Mouse (Mus musculus): ENCODE data around the gene Pkn2. TPM values are rescaled to one million over a fixed set of nuclear protein-coding genes. Genes with fewer than 3 reads are reported as not detected.

Gene Pkn2
- polyA plus RNA-seq, 1 experiment from 2014 or later, result 29.1 TPM

- Histone ChIP-seq H3K9ac (no peak overlapping the region), H3K36me3 (peaks cover 15% of the 10 kb centered on the region), H3K9me3 (no peaks in the 10 kb centered on the region), H3K4me3 (no peak overlapping the region), H3K4me1 (replicated peaks) (no peaks in the 10 kb centered on the region), H3K27me3 (no peaks in the 10 kb centered on the region), H3K4me2 (no peak overlapping the region), H3K27ac (no peak overlapping the region)
- no peak for ATAC-seq (ENCODE audit: low FRiP score)
- WGBS, result 91% methylated on average over 4 of the region's 4 CpGs
Measured at GRCm38 (mm10) chr3:142826449-142827146, 55.2 kb downstream of the Pkn2 start.

- Histone ChIP-seq H3K9ac (no peak overlapping the region), H3K4me3 (no peak overlapping the region), H3K27ac (no peak overlapping the region), H3K4me2 (no peak overlapping the region), H3K27me3 (no peaks in the 10 kb centered on the region), H3K9me3 (no peaks in the 10 kb centered on the region), H3K36me3 (peaks cover 19% of the 10 kb centered on the region), H3K4me1 (replicated peaks) (no peaks in the 10 kb centered on the region)
- WGBS, result 96% methylated on average over 1 of the region's 1 CpGs
- no peak for ATAC-seq (ENCODE audit: low FRiP score)
Measured at GRCm38 (mm10) chr3:142823606-142824005, 58.2 kb downstream of the Pkn2 start.

GRCm38 (mm10) chr3:142817506-142817905, 64.3 kb downstream of the Pkn2 start:
- WGBS, result 99% methylated on average over 3 of the region's 3 CpGs
- H3K27me3 ChIP-seq, result no peaks in the 10 kb centered on the region

GRCm38 (mm10) chr3:142811582-142811981, 70.2 kb downstream of the Pkn2 start:
- H3K9me3 ChIP-seq, result no peaks in the 10 kb centered on the region
- H3K4me3 ChIP-seq, result no peak overlapping the region
- H3K4me2 ChIP-seq, result no peak overlapping the region
- no peak for ATAC-seq (ENCODE audit: low FRiP score)
- peaks cover 26% of the 10 kb centered on the region for H3K36me3 ChIP-seq
- WGBS, result 93% methylated on average over 3 of the region's 3 CpGs
- H3K4me1 ChIP-seq (replicated peaks), result no peaks in the 10 kb centered on the region
- no peak overlapping the region for H3K27ac ChIP-seq
- H3K9ac ChIP-seq, result no peak overlapping the region
- H3K27me3 ChIP-seq, result no peaks in the 10 kb centered on the region

More at GRCm38 (mm10) chr3:142817506-142817905, 64.3 kb downstream of the Pkn2 start:
- no peak overlapping the region for H3K27ac ChIP-seq
- ATAC-seq (ENCODE audit: low FRiP score), result no peak
- H3K4me1 ChIP-seq (replicated peaks), result no peaks in the 10 kb centered on the region
- H3K36me3 ChIP-seq, result peaks cover 15% of the 10 kb centered on the region
- H3K4me3 ChIP-seq, result no peak overlapping the region
- no peak overlapping the region for H3K4me2 ChIP-seq
- H3K9ac ChIP-seq, result no peak overlapping the region
- no peaks in the 10 kb centered on the region for H3K9me3 ChIP-seq

GRCm38 (mm10) chr3:142795587-142795986, 86.2 kb downstream of the Pkn2 start:
- H3K9me3 ChIP-seq, result no peaks in the 10 kb centered on the region
- ATAC-seq (ENCODE audit: low FRiP score), result no peak

GRCm38 (mm10) chr3:142786423-142787072, 95.3 kb downstream of the Pkn2 start:
- H3K9me3 ChIP-seq, result no peaks in the 10 kb centered on the region
- H3K4me3 ChIP-seq, result no peak overlapping the region
- no peak for ATAC-seq (ENCODE audit: low FRiP score)
- peaks cover 54% of the 10 kb centered on the region for H3K36me3 ChIP-seq
- no peaks in the 10 kb centered on the region for H3K27me3 ChIP-seq
- WGBS, result 47% methylated on average over 2 of the region's 2 CpGs
- peaks cover 3% of the 10 kb centered on the region; the same call in 1 of the 2 replicates for H3K4me1 ChIP-seq (replicated peaks)
- no peak overlapping the region for H3K9ac ChIP-seq
- H3K4me2 ChIP-seq, result no peak overlapping the region
- no peak overlapping the region for H3K27ac ChIP-seq

More at GRCm38 (mm10) chr3:142795587-142795986, 86.2 kb downstream of the Pkn2 start:
- Histone ChIP-seq H3K4me1 (replicated peaks) (no peaks in the 10 kb centered on the region), H3K4me2 (no peak overlapping the region), H3K9ac (no peak overlapping the region), H3K27me3 (no peaks in the 10 kb centered on the region), H3K4me3 (no peak overlapping the region), H3K36me3 (peaks cover 59% of the 10 kb centered on the region), H3K27ac (no peak overlapping the region)
- 95% methylated on average over 3 of the region's 3 CpGs for WGBS

GRCm38 (mm10) chr3:142777227-142777626, 104.6 kb downstream of the Pkn2 start:
- Histone ChIP-seq H3K27me3 (no peaks in the 10 kb centered on the region), H3K9me3 (no peaks in the 10 kb centered on the region), H3K36me3 (peaks cover 60% of the 10 kb centered on the region), H3K9ac (no peak overlapping the region), H3K4me3 (no peak overlapping the region), H3K4me1 (replicated peaks) (no peaks in the 10 kb centered on the region), H3K27ac (no peak overlapping the region), H3K4me2 (no peak overlapping the region)
- WGBS, result 87% methylated on average over 3 of the region's 3 CpGs
- ATAC-seq (ENCODE audit: low FRiP score), result no peak

- 88% methylated on average over 4 of the region's 4 CpGs for WGBS
- no peak overlapping the region for H3K4me3 ChIP-seq
Measured at GRCm38 (mm10) chr3:142773538-142774191, 108.1 kb downstream of the Pkn2 start.

GRCm38 (mm10) chr3:142770518-142770917, 111.3 kb downstream of the Pkn2 start:
- Histone ChIP-seq H3K4me2 (no peak overlapping the region), H3K9me3 (no peaks in the 10 kb centered on the region), H3K4me3 (no peak overlapping the region), H3K9ac (no peak overlapping the region), H3K4me1 (replicated peaks) (peaks cover 17% of the 10 kb centered on the region), H3K36me3 (peaks cover 28% of the 10 kb centered on the region), H3K27ac (no peak overlapping the region), H3K27me3 (no peaks in the 10 kb centered on the region)
- WGBS, result 81% methylated on average over 1 of the region's 1 CpGs
- ATAC-seq (ENCODE audit: low FRiP score), result no peak

More at GRCm38 (mm10) chr3:142773538-142774191, 108.1 kb downstream of the Pkn2 start:
- H3K27me3 ChIP-seq, result no peaks in the 10 kb centered on the region
- no peaks in the 10 kb centered on the region for H3K4me1 ChIP-seq (replicated peaks)
- ATAC-seq (ENCODE audit: low FRiP score), result no peak
- H3K9me3 ChIP-seq, result no peaks in the 10 kb centered on the region
- no peak overlapping the region for H3K9ac ChIP-seq
- H3K36me3 ChIP-seq, result peaks cover 34% of the 10 kb centered on the region
- no peak overlapping the region for H3K4me2 ChIP-seq
- no peak overlapping the region for H3K27ac ChIP-seq

GRCm38 (mm10) chr3:142768498-142768897, 113.3 kb downstream of the Pkn2 start:
- Histone ChIP-seq H3K4me1 (replicated peaks) (peaks cover 17% of the 10 kb centered on the region), H3K27me3 (no peaks in the 10 kb centered on the region), H3K4me3 (no peak overlapping the region), H3K36me3 (peaks cover 17% of the 10 kb centered on the region), H3K9me3 (no peaks in the 10 kb centered on the region), H3K4me2 (no peak overlapping the region), H3K9ac (no peak overlapping the region), H3K27ac (no peak overlapping the region)
- no peak for ATAC-seq (ENCODE audit: low FRiP score)
- WGBS, result 95% methylated on average over 6 of the region's 6 CpGs

GRCm38 (mm10) chr3:142765778-142766165, 116.0 kb downstream of the Pkn2 start:
- 22% methylated on average over 10 of the region's 10 CpGs for WGBS
- peak overlapping the region; percentile 94; the same call in 1 of the 2 replicates for H3K27ac ChIP-seq
- no peaks in the 10 kb centered on the region for H3K36me3 ChIP-seq
- ATAC-seq (ENCODE audit: low FRiP score), result no peak
- H3K27me3 ChIP-seq, result no peaks in the 10 kb centered on the region
- peak overlapping the region; percentile 94 for H3K9ac ChIP-seq
- peaks cover 17% of the 10 kb centered on the region for H3K4me1 ChIP-seq (replicated peaks)
- H3K9me3 ChIP-seq, result no peaks in the 10 kb centered on the region
- peak overlapping the region; percentile 66 for H3K4me2 ChIP-seq
- peak overlapping the region; percentile 69 for H3K4me3 ChIP-seq

- peak within 1 kb of the TSS; percentile 66 for H3K4me2 ChIP-seq
- ATAC-seq (ENCODE audit: low FRiP score), result peak; percentile 100
Measured at GRCm38 (mm10) chr3:142764995-142765777, 116.6 kb downstream of the Pkn2 start, which contains the start of gene Gtf2b. Gtf2b (plus strand) TSS chr3:142765045.

More at GRCm38 (mm10) chr3:142764995-142765777, 116.6 kb downstream of the Pkn2 start, which contains the start of gene Gtf2b:
- Histone ChIP-seq H3K4me1 (replicated peaks) (peaks cover 17% of the 10 kb centered on the region), H3K36me3 (no peaks in the 10 kb centered on the region), H3K27me3 (no peaks in the 10 kb centered on the region), H3K9ac (peak within 1 kb of the TSS; percentile 94), H3K9me3 (no peaks in the 10 kb centered on the region), H3K4me3 (peak within 1 kb of the TSS; percentile 69), H3K27ac (peak within 1 kb of the TSS; percentile 94)
- WGBS, result under 1% methylated on average over 64 of the region's 64 CpGs

Data from hindbrain, embryonic 13.5 days (tissue).